Mouse (Mus musculus): ENCODE results near the gene Bst2.

Bst2 gene

DNA sequence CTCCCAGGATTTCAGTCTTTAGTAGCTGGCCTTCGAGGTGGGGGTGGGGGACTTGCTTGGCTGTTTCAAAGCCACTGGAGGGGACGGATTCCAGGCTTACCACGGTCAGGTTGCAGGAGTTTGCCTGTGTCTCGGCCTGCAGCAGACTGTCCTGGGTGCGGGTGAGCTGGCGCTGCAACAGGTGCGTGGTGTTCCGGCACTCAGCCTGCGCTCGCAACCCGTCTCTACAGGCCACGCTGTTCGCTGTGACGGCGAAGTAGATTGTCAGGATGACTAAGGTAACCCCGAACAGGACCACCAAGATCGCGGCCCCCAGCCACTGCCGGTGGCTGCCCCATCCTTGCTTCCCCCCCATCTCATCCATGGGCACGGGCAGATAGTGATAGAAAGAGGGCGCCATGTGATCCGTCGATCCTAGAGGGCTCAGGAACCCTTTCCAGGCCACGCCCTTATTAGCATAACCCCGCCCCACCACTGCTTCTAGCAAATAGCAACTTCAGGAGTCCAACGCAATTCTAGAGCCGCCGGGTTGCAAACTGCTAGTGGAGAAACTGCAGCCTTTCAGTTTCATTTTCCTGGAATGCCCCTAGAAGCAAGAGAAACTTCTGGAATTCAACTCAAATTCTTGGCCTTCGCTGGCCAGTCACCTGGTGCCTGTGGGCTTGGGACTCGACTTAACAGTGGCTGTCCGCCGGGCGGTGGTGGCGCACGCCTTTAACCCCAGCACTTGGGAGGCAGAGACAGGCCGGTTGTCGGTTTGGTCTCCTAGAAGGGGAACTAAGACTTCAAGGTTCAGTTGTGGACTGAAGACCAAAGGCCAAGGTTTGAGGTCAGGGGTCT lies at the start of gene Bst2:
Gene Bst2 (minus strand): TSS at position 429 of the 840 bp plus-strand sequence.
- DNase-seq (ENCODE audit: low spot score in 2 of 2) = no peak

DNA sequence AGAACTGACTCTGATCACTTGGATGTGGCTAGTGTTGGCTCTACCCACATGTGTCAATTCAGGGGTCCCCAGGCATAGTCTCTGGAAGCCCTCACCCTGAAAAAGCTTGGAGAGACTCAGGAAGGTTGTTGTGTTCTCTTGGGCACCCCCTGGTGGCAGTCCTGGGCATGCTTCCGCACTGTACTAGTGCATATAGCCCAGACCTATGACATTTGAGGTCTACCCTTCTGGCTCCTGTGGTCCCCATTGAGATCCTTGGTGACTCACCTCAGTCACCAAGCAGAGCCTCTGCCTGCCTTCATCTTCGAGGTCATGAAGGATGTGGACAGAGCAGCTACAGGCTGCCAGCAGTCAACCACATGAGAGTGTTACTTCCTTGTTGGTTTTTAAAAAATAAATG lies 49.6 kb upstream of the Bst2 start:
- DNase-seq (ENCODE audit: low spot score in 2 of 2) = no peak

DNA sequence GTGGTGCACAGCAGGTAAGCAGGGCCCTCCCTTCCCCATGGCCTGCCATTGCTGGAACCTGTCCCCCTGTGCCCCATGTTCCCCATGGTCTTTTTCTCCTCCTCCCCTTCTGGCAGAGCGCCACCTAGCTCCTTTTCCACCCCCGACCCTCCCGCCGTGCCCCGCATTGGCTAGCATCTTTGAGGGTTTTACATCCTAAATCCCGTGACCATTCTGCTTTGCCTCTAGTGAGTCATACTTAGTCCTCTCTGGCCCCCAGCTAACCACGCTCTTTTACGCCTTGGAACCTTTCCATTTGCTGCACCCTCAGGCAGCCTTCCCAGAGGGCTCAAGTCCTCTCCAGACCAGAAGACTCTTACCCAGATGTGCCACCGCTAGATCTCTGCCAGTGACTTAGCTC lies 42.9 kb upstream of the Bst2 start:
- DNase-seq (ENCODE audit: low spot score in 2 of 2) = no peak

DNA sequence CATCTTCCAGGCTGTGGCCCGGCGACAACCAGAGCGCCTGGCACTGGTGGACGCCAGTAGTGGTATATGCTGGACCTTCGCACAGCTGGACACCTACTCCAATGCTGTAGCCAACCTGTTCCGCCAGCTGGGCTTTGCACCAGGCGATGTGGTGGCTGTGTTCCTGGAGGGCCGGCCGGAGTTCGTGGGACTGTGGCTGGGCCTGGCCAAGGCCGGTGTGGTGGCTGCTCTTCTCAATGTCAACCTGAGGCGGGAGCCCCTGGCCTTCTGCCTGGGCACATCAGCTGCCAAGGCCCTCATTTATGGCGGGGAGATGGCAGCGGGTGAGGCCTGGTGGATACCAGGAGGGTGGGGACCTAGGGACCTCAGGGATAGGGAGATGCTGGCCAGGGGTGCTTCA lies 42.2 kb upstream of the Bst2 start:
- DNase-seq (ENCODE audit: low spot score in 2 of 2) = no peak

DNA sequence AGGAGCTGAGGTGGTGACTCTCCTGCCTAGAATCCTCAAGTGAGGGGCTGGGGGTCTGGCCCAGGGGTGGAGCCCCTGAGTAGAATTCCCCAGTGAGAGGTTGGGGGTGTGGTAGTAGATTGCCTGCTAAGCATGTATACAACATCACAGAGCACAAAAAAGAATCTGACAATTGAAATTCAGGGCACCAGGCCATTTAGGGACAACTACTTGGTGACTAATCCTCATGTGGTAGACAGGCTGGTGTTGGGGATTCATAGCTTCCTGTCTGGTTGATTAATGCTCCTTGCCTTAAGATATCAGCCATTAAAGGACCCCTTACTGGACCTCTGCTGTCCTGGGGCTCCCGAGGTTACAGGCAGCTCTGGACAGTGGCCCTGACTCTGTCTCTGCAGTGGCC lies 41.8 kb upstream of the Bst2 start:
- DNase-seq (ENCODE audit: low spot score in 2 of 2) = no peak

DNA sequence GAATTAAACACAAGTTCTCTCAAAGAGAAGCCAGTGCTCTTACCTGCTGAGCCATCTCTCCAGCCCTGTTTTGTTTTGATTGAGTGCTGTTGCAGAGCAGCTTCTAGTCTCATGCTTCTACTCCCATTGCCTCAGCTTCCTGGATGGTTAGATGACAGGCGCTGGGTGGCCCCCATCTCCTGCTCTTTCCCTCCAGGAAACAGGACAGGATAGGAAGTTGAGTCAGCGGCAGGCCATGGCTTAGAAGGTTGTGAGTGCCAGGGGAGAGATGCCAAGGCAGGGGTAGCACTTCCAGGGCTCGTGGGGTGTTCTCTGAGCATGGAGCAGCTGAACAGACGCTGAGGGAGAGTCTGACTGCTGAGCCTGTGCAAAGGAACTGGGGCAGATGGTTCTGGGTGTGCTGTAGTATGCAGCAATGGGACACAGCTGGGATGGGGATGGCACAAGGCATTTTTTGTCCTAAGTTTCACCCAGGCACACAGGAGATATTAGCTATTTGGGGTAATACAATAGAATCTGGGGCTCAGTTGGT lies 40.7 kb upstream of the Bst2 start:
- DNase-seq (ENCODE audit: low spot score in 2 of 2) = no peak

DNA sequence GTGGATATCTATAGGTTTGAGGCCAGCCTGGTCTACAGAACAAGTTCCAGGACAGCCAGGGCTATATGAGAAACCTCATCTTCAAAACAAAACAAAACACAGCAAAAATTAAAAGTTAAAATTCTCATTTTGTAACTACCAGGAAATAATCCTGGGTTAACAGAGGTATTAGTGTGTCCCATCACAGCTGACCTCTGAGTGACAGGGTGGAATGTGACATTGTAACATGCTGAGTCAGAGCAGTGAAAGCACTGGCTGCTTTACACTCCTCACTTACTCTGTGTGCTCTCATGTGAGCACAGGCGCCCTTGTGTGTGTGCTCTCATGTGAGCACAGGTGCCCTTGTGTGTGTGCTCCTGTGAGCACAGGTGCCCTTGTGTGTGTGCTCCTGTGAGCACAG lies 37.8 kb upstream of the Bst2 start:
- no peak for DNase-seq (ENCODE audit: low spot score in 2 of 2)

DNA sequence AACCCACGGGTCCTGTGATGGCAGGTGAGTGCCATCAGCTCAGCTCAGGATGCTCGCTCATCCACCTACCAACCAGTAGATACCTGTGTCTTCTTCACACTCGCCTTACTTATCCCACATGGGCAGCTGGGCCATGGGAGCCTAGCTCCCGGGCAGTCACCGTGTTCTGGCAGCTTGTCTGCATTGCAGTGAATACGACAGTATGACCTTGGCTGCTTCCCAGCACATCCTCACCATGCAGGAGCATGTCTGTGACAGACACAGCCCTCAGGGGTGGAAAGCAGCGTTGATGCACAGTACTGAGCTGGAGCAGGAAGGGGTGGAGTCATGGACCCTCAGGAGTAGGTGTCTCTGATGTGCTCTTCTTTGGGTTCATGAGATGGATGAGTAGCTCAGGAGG lies 37.2 kb upstream of the Bst2 start:
- no peak for DNase-seq (ENCODE audit: low spot score in 2 of 2)

DNA sequence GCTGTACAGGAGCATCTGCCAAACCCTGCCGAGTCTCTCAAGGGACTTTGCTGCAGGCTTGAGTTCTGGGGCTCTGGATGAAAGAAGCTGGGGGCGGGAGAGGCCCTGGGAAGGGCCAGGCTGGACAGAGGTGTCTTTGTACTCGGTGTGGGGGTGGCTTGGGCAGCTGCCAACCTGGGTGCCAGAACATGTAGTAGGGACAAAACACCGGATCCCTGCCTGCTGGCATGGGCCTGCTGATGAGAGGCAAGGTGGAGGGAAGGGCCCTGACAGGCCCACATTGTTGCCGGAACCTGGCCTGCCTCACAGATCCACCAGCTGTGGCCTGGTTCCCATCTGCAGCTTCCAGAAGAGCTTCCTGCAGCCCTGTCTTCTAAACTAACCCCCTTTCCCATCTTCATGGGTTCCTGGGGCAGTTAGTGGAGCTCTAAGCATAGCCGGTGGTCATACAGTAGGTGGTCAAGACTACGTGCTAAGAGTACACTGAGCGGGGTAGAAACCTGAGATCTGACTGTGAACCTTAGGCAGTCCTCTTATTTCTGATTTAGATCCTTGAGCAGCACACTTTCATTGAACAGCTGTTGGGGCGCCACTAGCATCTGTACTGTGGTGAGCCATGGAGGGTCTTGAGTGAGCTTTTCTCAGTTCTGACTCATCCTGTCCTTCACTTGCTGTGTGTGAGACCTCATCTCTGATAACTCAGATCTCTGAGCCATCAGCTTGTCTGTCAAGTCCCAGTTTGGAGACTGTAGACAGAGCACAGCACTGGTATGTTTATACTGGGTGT lies 35.8 kb upstream of the Bst2 start:
- DNase-seq (ENCODE audit: low spot score in 2 of 2) = peak; percentile 64 to 66

DNA sequence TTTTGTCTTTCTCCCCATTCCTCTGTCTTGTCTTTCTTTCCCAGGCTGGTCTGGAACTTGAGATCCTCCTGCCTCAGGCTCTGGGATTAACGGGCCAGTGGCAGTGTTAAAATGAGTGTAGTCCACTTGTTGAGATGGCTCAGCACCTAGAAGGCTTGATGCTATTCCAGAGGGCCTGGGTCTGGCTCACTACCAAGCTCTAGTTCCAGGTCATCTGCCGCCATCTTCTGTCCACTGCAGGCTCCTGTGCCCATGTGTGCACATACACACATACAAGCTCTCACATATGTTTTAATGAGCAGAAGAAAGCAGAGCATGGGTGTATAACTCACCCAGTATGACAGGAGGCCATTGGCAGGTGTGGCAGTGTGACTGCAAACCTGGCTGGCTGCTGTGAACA lies 34.8 kb upstream of the Bst2 start:
- no peak for DNase-seq (ENCODE audit: low spot score in 2 of 2)

DNA sequence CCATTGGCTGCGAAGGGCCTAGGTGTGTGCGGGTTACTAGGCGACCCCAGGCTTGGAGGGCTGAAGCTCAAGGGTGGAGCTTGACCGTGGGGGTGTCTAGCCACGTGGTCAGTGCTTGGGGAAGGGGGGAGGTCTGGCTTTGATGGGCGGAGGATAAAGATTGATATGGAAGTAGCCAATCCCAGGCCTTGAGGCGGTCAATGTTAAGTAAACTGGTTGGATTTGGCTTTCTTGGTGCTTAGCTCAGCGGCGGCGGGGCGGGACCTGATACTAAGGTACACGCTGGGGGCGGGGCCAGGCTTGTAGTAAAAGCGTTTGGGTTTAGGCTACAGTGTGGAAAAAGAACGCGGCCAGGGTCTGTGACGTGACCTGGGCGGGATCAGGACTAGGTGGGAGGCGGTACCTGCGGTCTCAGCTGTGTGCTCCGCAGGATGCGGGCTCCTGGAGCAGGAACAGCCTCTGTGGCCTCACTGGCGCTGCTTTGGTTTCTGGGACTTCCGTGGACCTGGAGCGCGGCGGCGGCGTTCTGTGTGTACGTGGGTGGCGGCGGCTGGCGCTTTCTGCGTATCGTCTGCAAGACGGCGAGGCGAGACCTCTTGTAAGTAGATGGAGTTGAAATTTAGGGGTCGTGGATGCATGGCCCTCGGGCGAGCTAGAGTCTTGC lies 33.2 kb upstream of the Bst2 start:
- DNase-seq (ENCODE audit: low spot score in 2 of 2) = peak; percentile 93 to 96

DNA sequence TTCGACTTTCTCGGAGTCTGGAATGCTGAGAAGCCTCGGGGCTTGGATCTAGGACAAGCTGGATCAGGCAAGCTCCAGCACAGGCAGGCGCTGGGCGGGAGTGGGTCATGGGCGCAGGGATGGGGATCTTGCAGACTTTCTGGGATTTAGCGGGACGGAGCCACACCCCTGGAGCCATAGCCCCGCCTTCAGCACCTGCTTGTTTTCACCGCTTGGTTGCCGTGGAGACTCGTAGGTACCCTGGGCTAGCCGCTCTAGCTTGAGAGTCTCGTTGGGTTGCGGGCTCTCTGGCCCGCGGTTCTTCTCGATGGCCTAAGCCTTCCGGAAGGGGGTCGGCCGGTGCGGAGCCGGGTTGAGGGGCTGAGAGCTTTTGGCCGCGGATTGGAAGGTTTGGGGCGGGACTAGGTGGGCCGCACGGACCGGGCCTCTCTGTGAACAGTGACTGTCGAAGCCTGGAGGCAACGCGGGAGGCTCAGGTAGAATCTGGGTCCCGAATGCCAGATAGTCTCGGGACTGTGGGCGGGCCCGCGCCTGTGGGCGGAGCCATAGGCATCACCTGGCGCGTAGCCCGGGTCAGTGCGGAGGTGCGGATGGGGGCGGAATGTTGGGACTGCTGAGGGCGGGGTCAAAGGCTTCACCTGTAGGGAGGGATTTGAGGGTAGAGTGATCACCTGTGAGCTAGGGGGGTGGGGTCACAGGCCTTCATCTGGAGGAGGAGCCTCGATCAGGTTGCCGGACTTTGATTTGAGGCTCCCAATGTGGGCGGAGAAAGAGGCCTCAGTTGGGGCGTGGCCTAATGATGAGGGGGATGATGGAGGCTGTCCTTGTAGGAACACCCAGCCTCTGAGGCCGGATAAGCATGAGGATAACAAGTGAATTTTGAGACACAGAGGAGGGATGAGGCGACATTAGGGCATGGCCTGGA lies 32.4 kb upstream of the Bst2 start:
- DNase-seq (ENCODE audit: low spot score in 2 of 2) = peak; percentile 74 to 80

DNA sequence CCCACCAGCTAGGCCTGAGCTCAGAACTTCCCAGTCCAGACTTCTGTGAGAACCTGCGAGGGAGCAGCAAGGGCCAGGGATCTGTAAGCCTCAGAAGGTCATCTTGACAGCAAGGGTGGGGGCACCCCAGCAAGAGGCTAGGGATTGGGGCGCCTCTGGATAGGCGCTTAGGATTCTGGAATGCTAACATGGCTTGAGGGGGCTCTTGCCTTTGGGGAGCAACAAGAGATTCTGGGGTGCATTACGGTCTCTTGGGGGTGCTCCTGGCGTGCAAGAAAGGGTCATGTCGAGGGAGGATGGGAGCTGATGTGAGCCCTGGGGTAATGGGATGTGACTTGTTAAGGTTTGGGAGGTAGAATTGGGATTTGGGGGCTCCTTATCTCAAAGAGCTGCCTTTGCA lies 31.7 kb upstream of the Bst2 start:
- no peak for DNase-seq (ENCODE audit: low spot score in 2 of 2)

DNA sequence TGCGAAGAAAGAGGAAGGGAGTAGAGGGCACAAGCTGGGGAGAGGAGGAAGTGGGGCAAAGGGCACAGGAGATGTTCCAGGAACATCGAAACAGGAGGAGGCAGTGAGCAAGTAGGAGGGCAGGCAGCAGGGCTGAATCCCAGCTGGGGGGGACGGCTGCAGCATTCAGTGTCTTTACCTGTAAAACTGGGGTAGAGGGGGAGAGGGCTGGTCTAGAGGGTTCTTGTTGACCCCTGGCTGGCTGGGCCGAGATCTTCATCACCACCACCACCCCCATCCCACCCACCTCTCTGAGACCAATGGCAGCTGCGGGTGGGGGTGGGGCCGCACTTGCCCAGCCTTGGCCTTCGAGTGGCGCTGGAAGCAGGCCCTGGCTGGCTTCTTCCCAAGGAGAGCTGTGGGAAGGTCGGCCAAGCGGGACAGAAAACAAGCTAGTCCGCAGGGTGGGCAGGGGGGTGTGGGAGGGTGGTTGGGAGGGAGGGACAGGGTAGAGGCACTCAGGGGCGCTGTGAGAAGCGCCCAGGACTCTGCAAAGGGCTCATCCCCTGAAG lies 31.2 kb upstream of the Bst2 start, which contains the start of gene Slc27a1:
Gene Slc27a1 (plus strand): TSS at position 496 of the 551 bp plus-strand sequence.
- no peak for DNase-seq (ENCODE audit: low spot score in 2 of 2)

DNA sequence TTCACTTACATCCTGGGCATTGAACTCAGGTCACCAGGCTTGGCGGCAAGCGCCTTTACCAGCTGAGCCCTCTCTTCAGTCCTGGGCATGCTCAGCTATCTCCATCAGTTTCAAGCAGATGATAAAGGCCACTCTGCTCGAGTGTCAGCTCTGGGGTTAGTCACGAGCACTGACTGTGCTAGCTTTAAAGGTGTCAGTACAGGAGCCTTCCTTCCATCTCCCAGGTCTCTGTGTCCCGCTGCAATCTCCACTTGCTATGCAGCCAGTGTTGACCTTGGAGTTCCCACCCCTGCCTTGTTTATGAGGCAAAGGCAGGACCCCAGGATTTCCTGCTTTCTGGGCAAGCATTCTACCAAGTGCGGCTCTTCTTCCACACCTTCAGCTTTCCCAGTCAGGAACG lies 30.3 kb upstream of the Bst2 start:
- DNase-seq (ENCODE audit: low spot score in 2 of 2) = no peak

DNA sequence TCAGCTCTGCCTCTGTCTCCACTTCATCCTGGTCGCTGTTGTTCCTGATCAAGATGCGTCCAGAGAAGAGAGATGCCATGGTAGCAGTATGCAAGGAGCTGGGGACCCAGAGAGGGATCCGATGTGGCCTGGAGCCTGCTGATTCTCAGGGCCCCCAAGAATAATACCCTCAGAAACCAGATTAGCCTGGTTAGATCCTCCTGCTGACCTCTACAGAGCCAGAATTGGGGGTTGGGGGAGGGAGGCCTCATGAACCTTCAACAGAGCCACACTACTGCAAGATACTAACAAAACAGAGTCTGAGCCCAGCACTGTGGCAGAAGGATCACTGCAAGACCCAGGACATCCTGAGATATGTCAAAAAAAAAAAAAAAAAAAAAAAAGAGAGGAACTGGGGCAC lies 29.2 kb upstream of the Bst2 start, which contains the start of gene Nxnl1:
Gene Nxnl1 (minus strand): TSS at position 101 of the 400 bp plus-strand sequence.
- DNase-seq (ENCODE audit: low spot score in 2 of 2) = no peak

DNA sequence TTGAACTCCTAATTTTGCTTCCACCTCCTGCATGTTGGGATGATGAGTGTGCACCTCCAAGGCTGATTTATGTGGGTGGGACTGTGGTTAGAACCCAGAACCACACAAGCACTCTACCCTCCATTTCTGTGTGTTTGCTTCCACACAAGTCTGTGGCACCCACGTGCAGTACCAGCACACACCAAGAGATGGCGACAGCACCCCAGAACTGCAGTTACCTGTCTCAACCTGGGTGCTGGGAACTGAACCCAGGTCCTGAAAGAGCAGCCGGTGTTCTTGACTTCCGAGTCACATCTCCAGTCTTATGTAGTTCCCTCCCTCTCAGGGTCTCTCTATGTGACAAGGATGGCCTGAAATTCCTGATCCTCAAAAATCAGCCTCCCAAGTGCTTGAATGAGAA lies 26.7 kb upstream of the Bst2 start:
- DNase-seq (ENCODE audit: low spot score in 2 of 2) = no peak

DNA sequence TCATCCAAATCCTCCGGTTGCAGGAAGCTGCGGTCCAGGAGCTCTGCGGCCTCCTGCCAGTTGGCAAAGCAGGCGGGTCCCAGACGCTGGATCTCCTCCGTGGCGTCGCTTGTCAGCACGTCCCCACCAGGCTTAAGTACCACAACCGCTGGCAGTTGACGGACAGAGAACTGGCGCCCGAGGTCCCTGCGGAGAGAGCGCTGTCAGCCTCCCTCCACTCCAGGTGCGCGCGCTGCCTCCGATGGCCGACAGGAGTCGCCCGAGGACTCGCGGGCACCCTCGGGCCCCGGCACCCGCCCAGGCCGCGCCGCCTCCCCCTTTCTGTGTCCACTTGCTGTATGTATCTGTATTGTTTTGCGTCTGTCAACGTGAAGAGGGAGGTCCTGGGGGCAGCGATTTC lies 25.5 kb upstream of the Bst2 start:
- DNase-seq (ENCODE audit: low spot score in 2 of 2) = peak; percentile 53 to 59

DNA sequence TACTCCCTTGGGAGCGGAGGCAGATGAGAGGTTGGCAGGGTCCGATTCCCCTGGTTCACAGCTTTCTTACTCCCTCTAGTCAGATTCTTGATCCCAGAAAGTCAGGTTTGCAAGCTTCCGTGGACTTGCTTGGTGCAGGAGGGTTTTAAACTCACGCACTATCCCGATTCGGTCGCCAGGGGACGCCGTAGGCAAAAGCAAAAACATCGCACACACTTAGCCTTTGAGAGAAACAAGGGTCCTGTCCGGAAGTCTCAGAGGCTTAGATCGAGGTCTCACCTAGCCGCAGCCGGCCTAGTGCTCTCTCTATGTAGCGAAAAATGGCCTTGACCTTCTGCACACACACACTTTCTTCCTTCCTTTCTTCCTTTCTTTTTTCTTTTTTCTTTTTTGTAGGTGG lies 24.1 kb upstream of the Bst2 start:
- peak; percentile 48 to 54 for DNase-seq (ENCODE audit: low spot score in 2 of 2)

DNA sequence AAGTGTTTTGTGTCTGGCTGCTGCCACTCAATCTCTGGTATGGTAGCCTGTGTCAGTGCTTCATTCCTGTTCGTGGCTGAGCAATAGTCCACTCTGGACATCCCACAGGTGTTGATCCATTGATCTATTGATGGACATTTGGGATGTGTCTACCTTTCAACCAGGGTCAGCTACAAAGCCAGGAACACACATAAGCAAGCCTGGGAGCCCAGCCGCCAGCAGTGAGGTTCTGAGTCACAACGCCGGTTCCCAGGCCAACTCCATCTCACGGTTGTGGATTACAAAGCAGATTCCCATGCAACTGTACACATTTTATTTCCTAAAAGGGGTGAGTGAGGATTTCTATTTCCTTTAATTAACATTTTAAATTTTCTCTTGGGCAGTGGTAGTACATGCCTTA lies 23.5 kb upstream of the Bst2 start:
- DNase-seq (ENCODE audit: low spot score in 2 of 2) = no peak

DNA sequence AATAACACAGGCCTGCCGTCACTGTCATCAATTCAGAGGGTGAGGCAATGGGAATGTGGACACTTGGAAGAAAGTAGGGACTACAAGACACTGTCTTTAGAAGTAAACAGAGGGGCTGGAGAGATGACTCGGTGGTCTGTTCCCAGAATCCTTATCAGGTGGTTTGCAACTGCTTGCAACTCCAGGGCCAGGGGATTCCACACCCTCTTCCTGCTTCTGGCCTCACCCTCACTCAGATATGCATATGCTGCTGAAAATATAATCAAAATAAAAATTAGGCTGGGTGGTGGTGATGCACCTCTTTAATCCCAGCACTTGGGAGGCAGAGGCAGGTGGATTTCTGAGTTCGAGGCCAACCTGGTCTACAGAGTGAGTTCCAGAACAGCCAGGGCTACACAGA lies 22.8 kb upstream of the Bst2 start:
- DNase-seq (ENCODE audit: low spot score in 2 of 2) = no peak
